Mouse (Mus musculus) myocyte (in vitro differentiated cells): ENCODE data around the gene Lyrm7. TPM values are rescaled to one million over a fixed set of nuclear protein-coding genes. Genes with fewer than 3 reads are reported as not detected.

Source experiments
- H3K27me3 ChIP-seq: one replicate; pipeline ENCODE4 v1.6.1; 2011; ENCODE audit not compliant: control insufficient read depth, insufficient read depth, insufficient read length
- H3K36me3 ChIP-seq: one replicate; pipeline ENCODE4 v1.6.1; 2011; ENCODE audit not compliant: control insufficient read depth, insufficient read depth
- H3K4me2 ChIP-seq: one replicate; pipeline ENCODE4 v1.6.1; 2011; ENCODE audit warnings: low read depth, control low read depth
- H3K4me3 ChIP-seq: one replicate; pipeline ENCODE4 v1.5.1; 2011; ENCODE audit warnings: mild to moderate bottlenecking, control low read depth, moderate library complexity
- H3K79me2 ChIP-seq: one replicate; pipeline ENCODE4 v1.6.1; 2011; ENCODE audit not compliant: control insufficient read depth, insufficient read depth
- H3ac ChIP-seq: one replicate; pipeline ENCODE4 v1.6.1; 2011; ENCODE audit not compliant: control insufficient read depth, insufficient read length
- CEBPB ChIP-seq: IDR thresholded peaks from 2 replicates; pipeline ENCODE4 v1.6.1; 2011; ENCODE audit warnings: mild to moderate bottlenecking, moderate library complexity; ENCODE audit not compliant: poor library complexity, insufficient read depth, severe bottlenecking
- E2F4 ChIP-seq: IDR thresholded peaks from one replicate; pipeline ENCODE4 v1.6.1; 2011; ENCODE audit warnings: mild to moderate bottlenecking, control low read depth, moderate library complexity; ENCODE audit not compliant: insufficient read depth
- MAX ChIP-seq: IDR thresholded peaks from one replicate; pipeline ENCODE4 v1.6.1; 2011; ENCODE audit warnings: low read depth, mild to moderate bottlenecking, control low read depth
- MYOD1 ChIP-seq, 3 experiments: IDR thresholded peaks; one replicate each; pipeline ENCODE4 v1.6.1; 2011; ENCODE audit warnings: control low read depth in 2 of 3, low read depth in 2 of 3, mild to moderate bottlenecking in 2 of 3, moderate library complexity in 1 of 3; ENCODE audit not compliant: insufficient read length in 2 of 3, control insufficient read depth in 1 of 3
- MYOG ChIP-seq, 3 experiments: IDR thresholded peaks; one replicate each; pipeline ENCODE4 v1.6.1; 2011; ENCODE audit warnings: control low read depth in 2 of 3, low read depth in 2 of 3, mild to moderate bottlenecking in 2 of 3; ENCODE audit not compliant: insufficient read length in 2 of 3, control insufficient read depth in 1 of 3, insufficient read depth in 1 of 3
- POLR2A ChIP-seq: IDR thresholded peaks from one replicate; pipeline ENCODE4 v1.6.1; 2011; ENCODE audit warnings: low read depth, mild to moderate bottlenecking, control low read depth, moderate library complexity; ENCODE audit not compliant: insufficient read length
- POLR2AphosphoS2 ChIP-seq: IDR thresholded peaks from one replicate; pipeline ENCODE4 v1.6.1; 2011; ENCODE audit warnings: low read depth, control low read depth; ENCODE audit not compliant: insufficient read length
- REST ChIP-seq: IDR thresholded peaks from one replicate; pipeline ENCODE4 v1.6.1; 2011; ENCODE audit warnings: mild to moderate bottlenecking, control low read depth, moderate library complexity; ENCODE audit not compliant: insufficient read depth, insufficient read length
- SRF ChIP-seq: IDR thresholded peaks from one replicate; pipeline ENCODE4 v1.6.1; 2011; ENCODE audit warnings: low read depth; ENCODE audit not compliant: control insufficient read depth, insufficient read length
- TCF12 ChIP-seq: IDR thresholded peaks from one replicate; pipeline ENCODE4 v1.6.1; 2011; ENCODE audit warnings: mild to moderate bottlenecking, control low read depth; ENCODE audit not compliant: poor library complexity, insufficient read depth, severe bottlenecking
- TCF3 ChIP-seq: IDR thresholded peaks from one replicate; pipeline ENCODE4 v1.6.1; 2011; ENCODE audit warnings: low read depth, control low read depth; ENCODE audit not compliant: insufficient read length
- USF1 ChIP-seq: IDR thresholded peaks from one replicate; pipeline ENCODE4 v1.6.1; 2011; ENCODE audit warnings: low read depth, mild to moderate bottlenecking, control low read depth, moderate library complexity
- polyA plus RNA-seq: library from polyadenylated mRNA; unstranded; fragments of >200 nt; fragmentation: generic; extraction: Trizol; gene quantifications from one replicate; pipeline ENCODE4 v1.2.1, GENCODE M21; 2012; ENCODE audit warnings: missing spikeins

Gene Lyrm7
- polyA plus RNA-seq, 1 experiment, result 2.2 TPM

DNA sequence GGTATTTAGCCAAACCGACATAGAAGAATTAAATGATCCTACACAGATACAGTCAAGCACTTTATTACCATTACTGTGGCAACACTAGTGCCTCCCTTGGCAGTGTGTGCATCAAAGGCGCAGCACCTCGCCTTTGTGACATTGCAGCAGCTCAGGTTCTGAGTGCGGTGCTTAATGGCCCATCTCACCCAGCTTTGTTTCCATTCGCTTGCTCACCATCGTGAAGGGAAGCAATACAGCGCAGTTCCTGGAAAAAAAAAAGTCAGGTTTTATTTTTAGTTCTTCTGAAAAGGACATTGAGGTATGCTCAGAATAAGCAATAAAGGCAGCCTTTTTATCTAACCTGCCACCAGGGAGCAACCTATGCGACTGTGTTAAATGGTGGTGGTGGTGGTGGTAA, 33.9 kb downstream of the Lyrm7 start:
- H3K79me2 ChIP-seq, result no peaks in the 10 kb centered on the region
- TF ChIP-seq MYOG (IDR thresholded peaks at IDR 0.05; ENCODE audit: control insufficient read depth in 1 of 3, insufficient read depth in 1 of 3, insufficient read length in 2 of 3, low read depth in 2 of 3), result no peak
- TF ChIP-seq E2F4, result no peak
- no peak for TF ChIP-seq POLR2A
- no peak for TF ChIP-seq REST
- TF ChIP-seq TCF3, result no peak
- no peak for TF ChIP-seq MYOD1 (IDR thresholded peaks at IDR 0.05; ENCODE audit: control insufficient read depth in 1 of 3, insufficient read length in 2 of 3, low read depth in 2 of 3)
- no peak for TF ChIP-seq USF1
- TF ChIP-seq TCF12, result no peak
- TF ChIP-seq POLR2AphosphoS2, result no peak
- TF ChIP-seq SRF, result no peak
- no peak for TF ChIP-seq MAX
- TF ChIP-seq CEBPB, result no peak

DNA sequence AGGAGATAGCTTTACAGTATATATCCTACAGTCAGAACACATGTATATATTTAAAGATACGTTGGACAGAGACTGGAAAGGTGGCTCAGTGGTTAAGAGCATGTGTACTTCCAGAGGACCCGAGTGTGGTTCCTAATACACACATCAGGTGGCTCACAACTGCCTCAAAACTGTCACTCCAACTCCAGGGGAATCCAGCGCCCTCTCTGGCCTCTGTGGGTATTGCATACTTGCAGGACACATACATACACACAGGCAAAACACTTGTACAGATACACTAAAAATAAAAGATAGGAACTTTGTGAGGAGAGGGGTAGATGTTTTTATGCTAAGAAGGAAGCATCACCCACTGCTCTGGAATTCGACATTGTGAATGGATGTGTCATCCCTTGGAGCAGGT, 34.9 kb downstream of the Lyrm7 start:
- no peak overlapping the region for H3K4me3 ChIP-seq
- H3K79me2 ChIP-seq, result no peaks in the 10 kb centered on the region
- H3K4me2 ChIP-seq, result no peak overlapping the region
- H3ac ChIP-seq, result no peak overlapping the region
- H3K36me3 ChIP-seq, result no peaks in the 10 kb centered on the region
- no peaks in the 10 kb centered on the region for H3K27me3 ChIP-seq
- no peak for TF ChIP-seq E2F4
- no peak for TF ChIP-seq POLR2A
- no peak for TF ChIP-seq CEBPB
- no peak for TF ChIP-seq MYOD1 (IDR thresholded peaks at IDR 0.05; ENCODE audit: control insufficient read depth in 1 of 3, insufficient read length in 2 of 3, low read depth in 2 of 3)

More for the DNA sequence above, 33.9 kb downstream of the Lyrm7 start:
- H3K36me3 ChIP-seq, result no peaks in the 10 kb centered on the region
- no peak overlapping the region for H3ac ChIP-seq
- H3K4me3 ChIP-seq, result no peak overlapping the region
- H3K27me3 ChIP-seq, result no peaks in the 10 kb centered on the region
- H3K4me2 ChIP-seq, result no peak overlapping the region

DNA sequence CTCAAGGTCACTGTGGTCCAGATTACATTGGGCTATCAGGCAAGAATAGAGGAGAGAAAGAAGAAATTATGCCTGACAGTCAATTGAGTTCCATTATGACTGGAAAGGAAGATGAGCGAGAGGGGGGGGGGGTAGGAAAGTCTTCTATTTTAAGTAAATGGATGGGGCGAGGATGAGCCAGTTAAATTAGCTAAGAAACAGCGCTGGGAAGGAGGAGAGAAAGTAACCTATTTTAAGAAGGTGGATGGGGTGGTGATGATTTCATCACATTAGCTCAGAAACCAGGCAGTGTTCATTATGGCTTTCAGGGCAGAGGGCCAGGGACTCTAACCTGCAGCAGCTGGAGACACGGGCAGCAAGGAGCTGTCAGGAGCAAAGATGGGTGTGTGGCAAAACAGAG, 37.2 kb downstream of the Lyrm7 start:
- Histone ChIP-seq H3K36me3 (no peaks in the 10 kb centered on the region), H3ac (no peak overlapping the region), H3K79me2 (no peaks in the 10 kb centered on the region), H3K4me2 (no peak overlapping the region), H3K4me3 (no peak overlapping the region), H3K27me3 (no peaks in the 10 kb centered on the region)
- TF ChIP-seq CEBPB (peak; percentile 31; the same call in 1 of the 2 replicates), MYOG (IDR thresholded peaks at IDR 0.05; ENCODE audit: control insufficient read depth in 1 of 3, insufficient read depth in 1 of 3, insufficient read length in 2 of 3, low read depth in 2 of 3) (peak in 1 of 3 experiments; percentile 10), REST (no peak)

DNA sequence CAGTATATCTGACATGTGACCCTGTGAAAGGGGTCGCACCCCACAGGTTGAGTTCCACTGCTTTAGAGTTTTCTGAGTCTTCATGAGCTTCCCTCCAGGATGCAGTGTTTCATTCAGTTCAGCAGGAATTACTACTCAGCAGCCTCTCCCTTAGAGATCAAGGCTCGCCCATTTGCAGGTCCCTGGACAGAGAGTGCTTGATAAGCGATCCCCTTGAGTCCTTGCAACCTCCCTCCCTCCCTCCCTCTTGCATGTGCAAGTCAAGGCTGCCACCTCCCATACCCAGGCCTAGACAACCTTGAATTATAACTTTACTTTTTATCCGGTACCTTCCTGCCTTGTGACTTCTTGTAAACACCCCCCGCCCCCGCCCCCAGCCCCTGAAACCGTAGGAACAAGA, 41.2 kb downstream of the Lyrm7 start:
- TF ChIP-seq POLR2AphosphoS2, result no peak
- no peak for TF ChIP-seq REST
- no peak for TF ChIP-seq E2F4
- no peak for TF ChIP-seq SRF
- no peak for TF ChIP-seq MAX
- no peak for TF ChIP-seq USF1
- no peak for TF ChIP-seq TCF12
- TF ChIP-seq MYOD1 (IDR thresholded peaks at IDR 0.05; ENCODE audit: control insufficient read depth in 1 of 3, insufficient read length in 2 of 3, low read depth in 2 of 3), result no peak
- no peak for TF ChIP-seq POLR2A
- TF ChIP-seq TCF3, result no peak
- Histone ChIP-seq H3K27me3 (no peaks in the 10 kb centered on the region), H3K4me3 (no peak overlapping the region), H3K4me2 (no peak overlapping the region), H3ac (no peak overlapping the region), H3K79me2 (no peaks in the 10 kb centered on the region), H3K36me3 (no peaks in the 10 kb centered on the region)

DNA sequence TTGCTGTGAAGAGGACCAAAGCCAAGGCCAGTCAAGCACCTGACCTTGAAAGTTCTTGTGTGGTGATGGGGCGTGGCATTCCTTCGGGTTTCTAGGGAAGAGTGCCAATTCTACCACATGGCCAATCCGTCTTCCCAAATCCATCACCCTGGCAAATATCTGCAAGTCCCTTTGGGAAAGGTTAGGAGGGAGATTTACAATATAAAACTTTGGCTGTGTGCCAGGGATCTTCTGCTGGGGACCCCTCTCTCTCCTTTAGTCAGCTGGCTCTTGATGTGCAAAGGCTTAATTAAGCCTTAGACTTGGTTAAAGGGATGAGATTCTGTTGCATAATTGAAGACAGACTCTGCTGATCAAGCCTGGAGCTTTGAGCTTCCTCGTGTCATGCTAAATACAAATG, 43.3 kb downstream of the Lyrm7 start:
- no peak overlapping the region for H3K4me3 ChIP-seq
- H3ac ChIP-seq, result no peak overlapping the region
- no peaks in the 10 kb centered on the region for H3K79me2 ChIP-seq
- TF ChIP-seq CEBPB (no peak), E2F4 (no peak), POLR2AphosphoS2 (no peak), TCF3 (no peak), TCF12 (no peak), POLR2A (no peak), USF1 (no peak), MYOD1 (IDR thresholded peaks at IDR 0.05; ENCODE audit: control insufficient read depth in 1 of 3, insufficient read length in 2 of 3, low read depth in 2 of 3) (no peak), MAX (no peak), MYOG (IDR thresholded peaks at IDR 0.05; ENCODE audit: control insufficient read depth in 1 of 3, insufficient read depth in 1 of 3, insufficient read length in 2 of 3, low read depth in 2 of 3) (no peak), SRF (no peak), REST (no peak)
- H3K27me3 ChIP-seq, result no peaks in the 10 kb centered on the region
- H3K36me3 ChIP-seq, result no peaks in the 10 kb centered on the region
- no peak overlapping the region for H3K4me2 ChIP-seq
